Mouse (Mus musculus) midbrain, embryonic 15.5 days (tissue): ENCODE results near the gene Cdh8. TPM values are rescaled to one million over a fixed set of nuclear protein-coding genes. Genes with fewer than 3 reads are reported as not detected.

Experiments
- ATAC-seq: fragments of 200-750 bp; cut with Nextera tagmentation; replicated peaks from 2 replicates; pipeline ENCODE4 v1.8.0; 2017; ENCODE audit warnings: moderate TSS enrichment
- H3K27ac ChIP-seq: fragments of 300-500 bp; sonication (generic); 2 replicates; pipeline ENCODE4 v1.5.1; 2015; ENCODE audit warnings: mild to moderate bottlenecking, inconsistent platforms
- H3K27me3 ChIP-seq: fragments of 300-500 bp; sonication (generic); replicated peaks from 2 replicates; pipeline ENCODE4 v1.6.1; 2015; ENCODE audit warnings: inconsistent platforms
- H3K36me3 ChIP-seq: fragments of 300-500 bp; sonication (generic); replicated peaks from 2 replicates; pipeline ENCODE4 v1.6.1; 2015; ENCODE audit warnings: inconsistent platforms
- H3K4me1 ChIP-seq: fragments of 300-500 bp; sonication (generic); 2 replicates; pipeline ENCODE4 v1.6.1; 2015; ENCODE audit warnings: inconsistent platforms
- H3K4me2 ChIP-seq: fragments of 300-500 bp; sonication (generic); 2 replicates; pipeline ENCODE4 v1.6.1; 2015; ENCODE audit warnings: inconsistent platforms, mild to moderate bottlenecking, moderate library complexity
- H3K4me3 ChIP-seq: fragments of 300-500 bp; sonication (generic); 2 replicates; pipeline ENCODE4 v1.5.1; 2015; ENCODE audit warnings: mild to moderate bottlenecking, inconsistent platforms
- H3K9ac ChIP-seq: fragments of 300-500 bp; sonication (generic); 2 replicates; pipeline ENCODE4 v1.6.1; 2015; ENCODE audit warnings: mild to moderate bottlenecking, inconsistent platforms
- H3K9me3 ChIP-seq: fragments of 300-500 bp; sonication (generic); 2 replicates; pipeline ENCODE4 v1.6.1; 2016; ENCODE audit warnings: inconsistent platforms
- WGBS: fragments of 180-500 bp; shearing (Covaris S2); methylation state at CpG from one replicate; pipeline ENCODE4 v1.1.7; 2015; ENCODE audit warnings: mixed read lengths; 5-methylcytosine and 5-hydroxymethylcytosine counted together
- polyA plus RNA-seq: library from polyadenylated mRNA; unstranded; fragments of >200 nt; fragmentation: Nextera tagmentation; extraction: Ambion mirVana; gene quantifications from 2 replicates; pipeline ENCODE4 v1.2.1, GENCODE M21; 2015

Gene Cdh8
- polyA plus RNA-seq, 1 experiment from 2014 or later: 68.4 TPM

- no peaks in the 10 kb centered on the region for H3K36me3 ChIP-seq
- no peak overlapping the region for H3K9ac ChIP-seq
- no peak for ATAC-seq
- WGBS: 93% methylated on average over 7 of the region's 7 CpGs
- H3K27me3 ChIP-seq: no peaks in the 10 kb centered on the region
- H3K9me3 ChIP-seq: no peaks in the 10 kb centered on the region
- H3K4me2 ChIP-seq: no peak overlapping the region
- H3K4me1 ChIP-seq: no peaks in the 10 kb centered on the region
- no peak overlapping the region for H3K4me3 ChIP-seq
- H3K27ac ChIP-seq: no peak overlapping the region
These were observed 47.8 kb downstream of the Cdh8 start for GRCm38 (mm10) chr8:99368449-99368848.

GRCm38 (mm10) chr8:99353923-99354322 is 62.3 kb downstream of the Cdh8 start:
- ATAC-seq: no peak
- Histone ChIP-seq H3K27me3 (no peaks in the 10 kb centered on the region), H3K9me3 (no peaks in the 10 kb centered on the region), H3K4me3 (no peak overlapping the region), H3K36me3 (no peaks in the 10 kb centered on the region), H3K4me2 (no peak overlapping the region), H3K9ac (no peak overlapping the region), H3K27ac (no peak overlapping the region), H3K4me1 (no peaks in the 10 kb centered on the region)
- WGBS: 87% methylated on average over 3 of the region's 3 CpGs

GRCm38 (mm10) chr8:99353221-99353620 is 63.0 kb downstream of the Cdh8 start:
- Histone ChIP-seq H3K27ac (no peak overlapping the region), H3K9ac (no peak overlapping the region), H3K4me2 (no peak overlapping the region), H3K36me3 (no peaks in the 10 kb centered on the region), H3K4me1 (peaks cover 4% of the 10 kb centered on the region), H3K9me3 (no peaks in the 10 kb centered on the region), H3K27me3 (no peaks in the 10 kb centered on the region), H3K4me3 (no peak overlapping the region)
- ATAC-seq: no peak
- 78% methylated on average over 1 of the region's 1 CpGs for WGBS

- Histone ChIP-seq H3K36me3 (no peaks in the 10 kb centered on the region), H3K4me1 (peaks cover 7% of the 10 kb centered on the region), H3K27me3 (no peaks in the 10 kb centered on the region), H3K9me3 (no peaks in the 10 kb centered on the region), H3K4me3 (no peak overlapping the region), H3K4me2 (no peak overlapping the region), H3K9ac (no peak overlapping the region), H3K27ac (no peak overlapping the region)
- no peak for ATAC-seq
These were observed 66.8 kb downstream of the Cdh8 start for GRCm38 (mm10) chr8:99349456-99349855.

GRCm38 (mm10) chr8:99348618-99349017 is 67.7 kb downstream of the Cdh8 start:
- Histone ChIP-seq H3K4me1 (peaks cover 7% of the 10 kb centered on the region), H3K4me3 (no peak overlapping the region), H3K9ac (no peak overlapping the region), H3K4me2 (no peak overlapping the region), H3K36me3 (no peaks in the 10 kb centered on the region), H3K9me3 (no peaks in the 10 kb centered on the region), H3K27me3 (no peaks in the 10 kb centered on the region), H3K27ac (0 out of 2 replicates have a peak overlapping the region, but pooled peaks have one; percentile 11)
- WGBS: 43% methylated on average over 3 of the region's 3 CpGs
- ATAC-seq: peak; percentile 58; the same call in 1 of the 2 replicates

DNA sequence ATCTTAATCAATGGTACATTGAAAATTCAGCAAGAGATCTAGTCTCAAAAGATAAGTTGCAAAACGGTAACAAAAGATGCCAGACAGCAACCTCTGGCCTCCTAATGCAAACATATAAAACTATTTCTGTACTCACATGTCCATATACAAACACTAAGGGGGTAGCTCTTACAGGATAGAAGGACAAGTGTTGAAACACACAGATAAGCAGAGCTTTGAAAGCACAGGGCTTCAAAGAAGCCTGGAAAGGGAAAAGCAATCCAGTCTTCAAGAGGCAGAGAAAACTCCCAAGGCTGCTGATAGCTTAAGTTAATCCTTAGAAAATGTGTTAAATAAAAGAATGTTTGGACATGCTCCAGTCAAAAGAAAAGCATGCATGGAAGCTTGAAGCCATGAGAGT is 77.0 kb downstream of the Cdh8 start:
- no peak overlapping the region for H3K27ac ChIP-seq
- 69% methylated on average over 1 of the region's 1 CpGs for WGBS
- H3K4me1 ChIP-seq: 0 out of 2 replicates have a peak, but pooled peaks cover 6% of the 10 kb centered on the region
- ATAC-seq: no peak
- H3K4me3 ChIP-seq: no peak overlapping the region
- no peaks in the 10 kb centered on the region for H3K9me3 ChIP-seq
- H3K9ac ChIP-seq: no peak overlapping the region
- H3K27me3 ChIP-seq: no peaks in the 10 kb centered on the region
- no peaks in the 10 kb centered on the region for H3K36me3 ChIP-seq
- no peak overlapping the region for H3K4me2 ChIP-seq

GRCm38 (mm10) chr8:99327559-99327958 is 88.7 kb downstream of the Cdh8 start:
- Histone ChIP-seq H3K9me3 (no peaks in the 10 kb centered on the region), H3K27me3 (no peaks in the 10 kb centered on the region)
- 81% methylated on average over 5 of the region's 5 CpGs for WGBS

GRCm38 (mm10) chr8:99314561-99314960 is 101.7 kb downstream of the Cdh8 start:
- H3K27me3 ChIP-seq: no peaks in the 10 kb centered on the region
- no peak overlapping the region for H3K4me3 ChIP-seq
- H3K9me3 ChIP-seq: no peaks in the 10 kb centered on the region
- ATAC-seq: no peak
- WGBS: 94% methylated on average over 2 of the region's 2 CpGs
- H3K4me1 ChIP-seq: no peaks in the 10 kb centered on the region
- H3K4me2 ChIP-seq: no peak overlapping the region
- no peak overlapping the region for H3K9ac ChIP-seq
- H3K27ac ChIP-seq: no peak overlapping the region
- no peaks in the 10 kb centered on the region for H3K36me3 ChIP-seq

More at GRCm38 (mm10) chr8:99327559-99327958, 88.7 kb downstream of the Cdh8 start:
- no peak overlapping the region for H3K9ac ChIP-seq
- H3K36me3 ChIP-seq: no peaks in the 10 kb centered on the region
- H3K27ac ChIP-seq: no peak overlapping the region
- no peak overlapping the region for H3K4me2 ChIP-seq
- ATAC-seq: no peak
- H3K4me1 ChIP-seq: no peaks in the 10 kb centered on the region
- H3K4me3 ChIP-seq: no peak overlapping the region

GRCm38 (mm10) chr8:99304184-99304583 is 112.1 kb downstream of the Cdh8 start:
- Histone ChIP-seq H3K27ac (no peak overlapping the region), H3K4me2 (no peak overlapping the region), H3K9me3 (no peaks in the 10 kb centered on the region), H3K4me3 (no peak overlapping the region), H3K9ac (no peak overlapping the region), H3K36me3 (no peaks in the 10 kb centered on the region), H3K27me3 (no peaks in the 10 kb centered on the region), H3K4me1 (no peaks in the 10 kb centered on the region)
- ATAC-seq: no peak
- WGBS: 84% methylated on average over 4 of the region's 4 CpGs

DNA sequence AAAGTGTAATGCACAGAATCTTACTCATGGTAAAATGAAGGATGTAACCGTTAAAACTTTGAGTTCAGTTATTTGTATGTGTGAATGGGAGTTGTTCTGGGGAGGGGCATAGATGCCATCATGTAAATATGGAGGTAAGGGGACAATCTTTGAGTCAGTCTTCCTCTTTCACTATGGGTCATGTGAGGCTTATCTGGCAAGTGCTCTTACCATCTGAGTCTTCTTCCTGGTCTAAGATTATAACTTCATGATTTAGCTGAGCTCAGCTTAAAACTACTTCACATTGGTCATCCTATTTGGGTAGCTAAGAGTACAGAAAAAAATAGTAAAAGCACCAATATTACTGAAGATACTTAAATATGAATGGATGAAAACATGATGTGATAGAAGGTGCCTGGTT is 126.1 kb downstream of the Cdh8 start:
- Histone ChIP-seq H3K9me3 (no peaks in the 10 kb centered on the region), H3K4me1 (no peaks in the 10 kb centered on the region), H3K27ac (no peak overlapping the region), H3K36me3 (no peaks in the 10 kb centered on the region), H3K4me3 (no peak overlapping the region), H3K4me2 (no peak overlapping the region), H3K9ac (no peak overlapping the region), H3K27me3 (no peaks in the 10 kb centered on the region)
- 100% methylated on average over 1 of the region's 1 CpGs for WGBS
- no peak for ATAC-seq

DNA sequence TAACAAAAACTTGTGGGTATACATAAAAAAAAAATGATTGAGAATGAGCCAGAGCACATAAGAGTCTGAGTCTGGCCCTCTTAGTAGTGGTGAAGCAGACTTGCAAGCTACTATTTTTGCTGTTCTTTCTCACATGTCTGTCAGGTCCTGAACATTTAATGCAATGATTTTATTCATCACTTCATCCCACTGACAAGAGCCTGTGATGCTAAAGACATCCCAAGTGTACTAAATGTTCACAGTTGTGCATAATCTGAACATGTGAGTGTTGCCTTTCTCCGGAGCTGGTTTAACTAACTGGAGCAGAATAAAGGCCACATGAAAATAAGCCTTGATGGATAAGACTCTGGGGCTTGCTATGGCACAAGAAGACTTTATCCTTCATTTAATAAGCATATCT is 131.2 kb downstream of the Cdh8 start:
- Histone ChIP-seq H3K9me3 (no peaks in the 10 kb centered on the region), H3K4me1 (no peaks in the 10 kb centered on the region), H3K27ac (no peak overlapping the region), H3K9ac (no peak overlapping the region), H3K27me3 (no peaks in the 10 kb centered on the region), H3K4me2 (no peak overlapping the region), H3K4me3 (no peak overlapping the region), H3K36me3 (no peaks in the 10 kb centered on the region)
- WGBS: 72% methylated on average over 1 of the region's 1 CpGs
- ATAC-seq: no peak

DNA sequence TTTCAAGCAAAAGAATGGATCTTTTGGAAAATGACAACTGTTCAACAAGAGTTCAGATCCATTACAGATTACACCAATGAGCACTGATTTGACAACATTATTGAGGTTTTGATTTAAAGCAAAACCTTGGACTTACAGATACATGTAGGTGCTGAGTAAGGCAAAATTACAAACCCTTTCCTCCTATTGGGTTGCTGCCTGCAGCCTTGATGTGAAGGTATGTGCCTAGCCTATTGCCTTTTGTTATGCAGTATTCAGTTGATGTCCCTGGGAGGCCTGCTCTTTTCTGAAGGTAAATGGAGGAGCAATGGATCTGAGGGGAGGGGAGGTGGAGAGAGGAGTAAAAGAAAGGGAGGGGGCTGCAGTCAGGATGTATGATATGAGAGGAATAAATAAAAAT is 135.9 kb downstream of the Cdh8 start:
- H3K4me2 ChIP-seq: no peak overlapping the region
- H3K4me3 ChIP-seq: no peak overlapping the region
- H3K4me1 ChIP-seq: no peaks in the 10 kb centered on the region
- H3K27ac ChIP-seq: no peak overlapping the region
- no peak for ATAC-seq
- H3K9ac ChIP-seq: no peak overlapping the region
- H3K27me3 ChIP-seq: no peaks in the 10 kb centered on the region
- no peaks in the 10 kb centered on the region for H3K36me3 ChIP-seq
- H3K9me3 ChIP-seq: no peaks in the 10 kb centered on the region

DNA sequence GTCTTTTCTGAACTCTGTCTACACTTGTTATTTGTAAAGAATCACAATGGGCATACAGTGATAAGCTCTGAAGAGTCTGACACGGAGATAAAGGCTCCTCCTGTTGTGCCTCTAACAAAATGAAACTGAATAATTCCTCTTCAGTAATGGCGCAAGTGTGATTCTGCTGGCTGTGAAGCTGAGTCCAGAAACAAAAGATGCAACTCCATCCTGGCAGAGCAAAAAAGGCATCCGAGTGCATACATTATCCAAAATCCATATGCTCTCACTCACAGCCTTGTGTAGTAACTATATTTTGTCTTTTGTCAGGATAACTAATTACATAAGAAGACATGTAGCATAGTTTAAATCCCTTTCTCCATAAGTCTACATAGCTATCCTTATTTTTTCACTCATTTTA is 149.1 kb downstream of the Cdh8 start:
- 24% methylated on average over 3 of the region's 3 CpGs for WGBS
- no peak overlapping the region for H3K9ac ChIP-seq
- no peak overlapping the region for H3K27ac ChIP-seq
- no peaks in the 10 kb centered on the region for H3K4me1 ChIP-seq
- no peaks in the 10 kb centered on the region for H3K9me3 ChIP-seq
- ATAC-seq: no peak
- no peaks in the 10 kb centered on the region for H3K27me3 ChIP-seq
- H3K36me3 ChIP-seq: no peaks in the 10 kb centered on the region
- H3K4me3 ChIP-seq: no peak overlapping the region
- H3K4me2 ChIP-seq: no peak overlapping the region
